Mouse (Mus musculus): Measurements from ENCODE around the gene Camk1. TPM values are rescaled to one million over a fixed set of nuclear protein-coding genes. Genes with fewer than 3 reads are reported as not detected.

Gene Camk1
- total and polyA plus RNA-seq, 3 experiments, result 0.20 to 5.3 (median 1.4) TPM

GRCm38 (mm10) chr6:113384351-113384927, 40.7 kb upstream of the Camk1 start:
- in situ Hi-C loops (cut with MboI; ENCODE audit: low pct_ligation_motif_present, low pct_unique_long_range_greater_than_20kb, low sequenced_read_pairs), result no loop called here
- dilution Hi-C loops (cut with MboI; ENCODE audit: extremely low pct_ligation_motif_present, extremely low pct_unique_long_range_greater_than_20kb, low sequenced_read_pairs), result no loop called here

GRCm38 (mm10) chr6:113380480-113380879, 36.7 kb upstream of the Camk1 start:
- Histone ChIP-seq H3K27me3 (replicated peaks) (no peaks in the 10 kb centered on the region), H3K79me2 (replicated peaks; ENCODE audit: control insufficient read depth, extremely low read depth, insufficient read depth, poor library complexity, severe bottlenecking) (peaks cover 42% of the 10 kb centered on the region), H3K4me2 (ENCODE audit: insufficient read depth, low read depth, poor library complexity, severe bottlenecking) (no peak overlapping the region; the same call in 1 of the 2 replicates), H3K9me3 (replicated peaks; ENCODE audit: low read length) (no peaks in the 10 kb centered on the region), H3K4me3 (replicated peaks in 1 of 3; ENCODE audit: low read depth in 2 of 3, low read length in 2 of 3, poor library complexity in 1 of 3) (no peak overlapping the region), H3K4me1 (ENCODE audit: control insufficient read depth in 1 of 2, insufficient read depth in 2 of 2) (peaks cover 8 to 28% of the 10 kb centered on the region in 2 experiments; a peak in 3 of 4 replicates), H3K36me3 (replicated peaks in 1 of 2; ENCODE audit: control insufficient read depth in 1 of 2, insufficient read depth in 1 of 2, low read length in 1 of 2) (peaks cover 46 to 60% of the 10 kb centered on the region in 2 experiments), H3K27ac (ENCODE audit: insufficient read depth, low read depth) (no peak overlapping the region), H3K9ac (ENCODE audit: insufficient read depth, low read depth) (no peak overlapping the region)
- in situ Hi-C loops (cut with MboI; ENCODE audit: low pct_ligation_motif_present, low pct_unique_long_range_greater_than_20kb, low sequenced_read_pairs), result no loop called here
- dilution Hi-C loops (cut with MboI; ENCODE audit: extremely low pct_ligation_motif_present, extremely low pct_unique_long_range_greater_than_20kb, low sequenced_read_pairs), result no loop called here
- DNase-seq (ENCODE audit: extremely low read depth), result no peak
- TF ChIP-seq MAZ (IDR thresholded peaks at IDR 0.05; ENCODE audit: low read depth, low read length) (no peak), CTCF (conservative IDR thresholded peaks at IDR 0.05 in 1 of 2, IDR thresholded peaks at IDR 0.05 in 1 of 2; ENCODE audit: low read depth in 2 of 2, low read length in 2 of 2) (no peak), TBP (conservative IDR thresholded peaks at IDR 0.05; ENCODE audit: low read depth, low read length) (no peak), GABPA (IDR thresholded peaks at IDR 0.05; ENCODE audit: insufficient replicate concordance, low read depth, low read length) (no peak), ZC3H11A (IDR thresholded peaks at IDR 0.05; ENCODE audit: low read depth, low read length) (no peak), CHD2 (IDR thresholded peaks at IDR 0.05; ENCODE audit: low read length) (no peak), MEF2A (IDR thresholded peaks at IDR 0.05; ENCODE audit: borderline replicate concordance, low read depth, low read length) (no peak), ELF1 (IDR thresholded peaks at IDR 0.05; ENCODE audit: low read depth, low read length) (no peak), TCF12 (IDR thresholded peaks at IDR 0.05; ENCODE audit: low read depth, low read length) (no peak), MAX (IDR thresholded peaks at IDR 0.05; ENCODE audit: low read length) (no peak), USF1 (IDR thresholded peaks at IDR 0.05; ENCODE audit: low read depth, low read length) (no peak), MXI1 (IDR thresholded peaks at IDR 0.05; ENCODE audit: low read depth, low read length) (no peak), POLR2A (IDR thresholded peaks at IDR 0.05; ENCODE audit: low read depth, low read length) (no peak), SIN3A (IDR thresholded peaks at IDR 0.05; ENCODE audit: low read length) (no peak), ZNF384 (IDR thresholded peaks at IDR 0.05; ENCODE audit: low read depth, low read length) (no peak), KAT2A (IDR thresholded peaks at IDR 0.05; ENCODE audit: insufficient replicate concordance, low read length) (no peak), MAFK (IDR thresholded peaks at IDR 0.05; ENCODE audit: insufficient replicate concordance, low read length) (no peak)

More at GRCm38 (mm10) chr6:113384351-113384927, 40.7 kb upstream of the Camk1 start:
- DNase-seq (ENCODE audit: extremely low read depth), result no peak
- Histone ChIP-seq H3K27me3 (replicated peaks) (no peaks in the 10 kb centered on the region), H3K4me1 (ENCODE audit: control insufficient read depth in 1 of 2, insufficient read depth in 2 of 2) (peaks cover 8 to 23% of the 10 kb centered on the region in 2 experiments; a peak in 3 of 4 replicates), H3K9ac (ENCODE audit: insufficient read depth, low read depth) (no peak overlapping the region), H3K9me3 (replicated peaks; ENCODE audit: low read length) (no peaks in the 10 kb centered on the region), H3K27ac (ENCODE audit: insufficient read depth, low read depth) (no peak overlapping the region), H3K4me3 (replicated peaks in 1 of 3; ENCODE audit: low read depth in 2 of 3, low read length in 2 of 3, poor library complexity in 1 of 3) (no peak overlapping the region), H3K79me2 (replicated peaks; ENCODE audit: control insufficient read depth, extremely low read depth, insufficient read depth, poor library complexity, severe bottlenecking) (peaks cover 29% of the 10 kb centered on the region), H3K36me3 (replicated peaks in 1 of 2; ENCODE audit: control insufficient read depth in 1 of 2, insufficient read depth in 1 of 2, low read length in 1 of 2) (peaks cover 74 to 93% of the 10 kb centered on the region in 2 experiments), H3K4me2 (ENCODE audit: insufficient read depth, low read depth, poor library complexity, severe bottlenecking) (no peak overlapping the region)
- TF ChIP-seq MYC (IDR thresholded peaks at IDR 0.05; ENCODE audit: low read depth, low read length) (no peak), MAZ (IDR thresholded peaks at IDR 0.05; ENCODE audit: low read depth, low read length) (no peak), NELFE (IDR thresholded peaks at IDR 0.05; ENCODE audit: low read depth, low read length) (no peak), ZNF384 (IDR thresholded peaks at IDR 0.05; ENCODE audit: low read depth, low read length) (no peak), ZMIZ1 (IDR thresholded peaks at IDR 0.05; ENCODE audit: low read depth, low read length) (no peak), ETS1 (conservative IDR thresholded peaks at IDR 0.05; ENCODE audit: low read depth, low read length) (no peak), BHLHE40 (IDR thresholded peaks at IDR 0.05; ENCODE audit: low read depth, low read length) (no peak), MEF2A (IDR thresholded peaks at IDR 0.05; ENCODE audit: borderline replicate concordance, low read depth, low read length) (no peak), IRF4 (IDR thresholded peaks at IDR 0.05; ENCODE audit: low read depth, low read length) (no peak), USF2 (conservative IDR thresholded peaks at IDR 0.05; ENCODE audit: low read depth, low read length) (no peak), RCOR1 (conservative IDR thresholded peaks at IDR 0.05; ENCODE audit: low read depth, low read length) (no peak), JUND (conservative IDR thresholded peaks at IDR 0.05; ENCODE audit: low read depth, low read length) (no peak)
